Mouse (Mus musculus) B cell, adult 2 months (primary cell): ENCODE data around the gene Macc1.
"Not testable (repeated sequence)": the region's sequence is repeated elsewhere in the genome, so short reads cannot be mapped to it uniquely, and the experiment has no call there.

Experiments used
- DNase-seq, 2 experiments: peaks; one replicate each; pipeline ENCODE4 v3.0.0; 2022

Macc1 gene

GRCm38 (mm10) chr12:119313970-119314369 is at the start of gene Macc1:
Macc1 (plus strand) TSS chr12:119314270.
- no peak for DNase-seq

GRCm38 (mm10) chr12:119264506-119264905 is 49.6 kb upstream of the Macc1 start:
- DNase-seq: no peak

- no peak for DNase-seq
Observed at GRCm38 (mm10) chr12:119268723-119269122, 45.3 kb upstream of the Macc1 start.

GRCm38 (mm10) chr12:119270036-119270435 is 44.0 kb upstream of the Macc1 start:
- DNase-seq: no peak

GRCm38 (mm10) chr12:119271964-119272363 is 42.1 kb upstream of the Macc1 start:
- no peak for DNase-seq

GRCm38 (mm10) chr12:119273605-119274004 is 40.5 kb upstream of the Macc1 start:
- DNase-seq: no peak

GRCm38 (mm10) chr12:119276282-119276681 is 37.8 kb upstream of the Macc1 start:
- no peak for DNase-seq

- DNase-seq: no peak
Observed at GRCm38 (mm10) chr12:119291618-119292017, 22.5 kb upstream of the Macc1 start.

- no peak for DNase-seq
Observed at GRCm38 (mm10) chr12:119303618-119304017, 10.5 kb upstream of the Macc1 start.

- DNase-seq: no peak
Observed at GRCm38 (mm10) chr12:119313014-119313763, 881 bp upstream of the Macc1 start.

GRCm38 (mm10) chr12:119318799-119319198 is 4.7 kb downstream of the Macc1 start:
- no peak for DNase-seq

GRCm38 (mm10) chr12:119325400-119325799 is 11.3 kb downstream of the Macc1 start:
- no peak for DNase-seq

GRCm38 (mm10) chr12:119330644-119331043 is 16.6 kb downstream of the Macc1 start:
- no peak for DNase-seq

- no peak for DNase-seq
Observed at GRCm38 (mm10) chr12:119333376-119333775, 19.3 kb downstream of the Macc1 start.

GRCm38 (mm10) chr12:119352579-119352978 is 38.5 kb downstream of the Macc1 start:
- DNase-seq: not testable (repeated sequence)

- DNase-seq: no peak
Observed at GRCm38 (mm10) chr12:119357418-119358241, 43.6 kb downstream of the Macc1 start.

GRCm38 (mm10) chr12:119358242-119358515 is 44.1 kb downstream of the Macc1 start:
- no peak for DNase-seq

GRCm38 (mm10) chr12:119365041-119365440 is 51.0 kb downstream of the Macc1 start:
- DNase-seq: no peak

GRCm38 (mm10) chr12:119369832-119370231 is 55.8 kb downstream of the Macc1 start:
- no peak for DNase-seq

GRCm38 (mm10) chr12:119372359-119372758 is 58.3 kb downstream of the Macc1 start:
- no peak for DNase-seq

GRCm38 (mm10) chr12:119376879-119377278 is 62.8 kb downstream of the Macc1 start:
- no peak for DNase-seq

GRCm38 (mm10) chr12:119381839-119382238 is 67.8 kb downstream of the Macc1 start:
- no peak for DNase-seq

GRCm38 (mm10) chr12:119386243-119386642 is 72.2 kb downstream of the Macc1 start:
- DNase-seq: no peak

- no peak for DNase-seq
Observed at GRCm38 (mm10) chr12:119386650-119387049, 72.6 kb downstream of the Macc1 start.
